Mouse (Mus musculus): ENCODE measurements around the gene Fam168b. TPM values are rescaled to one million over a fixed set of nuclear protein-coding genes. Genes with fewer than 3 reads are reported as not detected.

Fam168b gene
- total RNA-seq, 2 experiments from 2014 or later, result 233 to 241 TPM

DNA sequence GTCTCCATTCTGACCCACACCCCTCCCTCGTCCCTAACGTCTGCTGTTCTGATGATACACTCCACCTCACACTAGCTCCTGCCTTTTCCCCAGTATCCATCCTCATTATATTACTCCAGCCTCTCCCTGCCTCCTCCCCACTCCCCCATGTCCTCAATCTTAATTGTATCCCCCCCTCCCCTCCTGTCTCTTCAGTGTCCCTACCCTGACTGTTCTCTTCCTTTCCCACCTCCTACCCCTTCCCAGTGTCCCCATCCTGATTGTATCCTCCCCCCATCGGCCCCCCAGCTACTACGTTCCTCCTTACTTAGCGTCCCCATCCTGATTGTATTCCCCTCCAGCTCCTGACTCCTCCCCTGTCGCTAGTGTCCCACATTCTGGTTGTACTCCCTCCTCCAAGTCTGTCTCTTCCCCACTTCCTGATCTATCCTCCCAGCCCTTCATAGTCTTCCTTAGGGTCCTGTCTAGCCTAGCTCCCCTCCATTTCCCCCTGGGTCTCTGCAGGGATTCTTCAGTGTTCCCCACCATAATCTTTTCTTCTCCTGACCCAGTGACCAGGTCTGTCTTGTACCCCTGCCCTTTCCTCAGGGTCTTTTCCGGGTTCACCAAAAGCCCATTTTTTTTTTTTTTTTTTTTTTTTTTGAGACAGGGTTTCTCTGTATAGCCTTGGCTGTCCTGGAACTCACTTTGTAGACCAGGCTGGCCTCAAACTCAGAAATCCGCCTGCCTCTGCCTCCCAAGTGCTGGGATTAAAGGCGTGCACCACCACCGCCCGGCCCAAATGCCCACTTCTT, 7.7 kb upstream of the Fam168b start:
- H3K4me3 ChIP-seq, result peak overlapping the region; percentile 92
- intact Hi-C loops (cut with DNase I), result loop anchor here (5.0 kb wide), 2 partner anchors 98 to 113 kb away; no protein-coding TSS in a partner anchor
- DNase-seq (ENCODE audit: extremely low spot score in 1 of 2, low spot score in 2 of 2), result no peak
- H3K27ac ChIP-seq, result no peak overlapping the region
- no peak for TF ChIP-seq CTCF (IDR thresholded peaks at IDR 0.05)

DNA sequence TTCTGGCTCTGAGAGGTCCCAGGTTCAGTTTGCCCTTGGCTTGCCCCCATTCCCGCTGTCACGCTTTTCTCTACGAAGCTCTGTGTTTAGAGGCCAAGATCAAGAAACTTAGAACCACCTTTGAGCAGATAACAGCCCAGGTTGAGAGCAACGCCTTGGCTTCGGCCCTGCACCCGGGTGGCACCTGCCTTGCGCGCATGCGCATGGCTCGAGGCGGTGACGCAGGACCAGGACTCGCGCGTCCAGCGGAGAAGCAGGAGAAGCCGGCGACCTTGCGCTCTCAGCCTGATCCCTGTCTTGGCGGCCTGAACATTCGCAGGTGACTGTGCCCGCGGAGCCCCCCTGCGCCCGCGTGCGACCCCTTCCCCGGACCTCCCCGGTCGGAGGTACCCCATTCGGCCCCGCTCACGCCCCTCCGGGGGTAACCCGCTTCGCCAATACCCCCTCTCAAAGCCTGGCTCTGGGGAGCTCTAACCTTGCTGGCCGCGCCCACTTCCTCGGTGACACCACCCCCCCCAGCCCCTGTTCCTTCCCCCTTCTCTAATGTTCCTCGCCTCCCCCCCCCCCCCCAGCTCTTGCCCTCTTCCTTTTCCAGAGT, 7.0 kb upstream of the Fam168b start, which contains the start of gene Plekhb2:
Gene Plekhb2 (plus strand): TSS at position 232 of the 598 bp plus-strand sequence.
- Histone ChIP-seq H3K27ac (peak within 1 kb of the TSS; percentile 97), H3K4me3 (peak within 1 kb of the TSS; percentile 92)
- intact Hi-C loops (cut with DNase I), result loop anchor here (5.0 kb wide), 2 partner anchors 98 to 113 kb away; no protein-coding TSS in a partner anchor
- peak; percentile 88 to 91 for DNase-seq (ENCODE audit: extremely low spot score in 1 of 2, low spot score in 2 of 2)
- TF ChIP-seq CTCF (IDR thresholded peaks at IDR 0.05), result no peak

DNA sequence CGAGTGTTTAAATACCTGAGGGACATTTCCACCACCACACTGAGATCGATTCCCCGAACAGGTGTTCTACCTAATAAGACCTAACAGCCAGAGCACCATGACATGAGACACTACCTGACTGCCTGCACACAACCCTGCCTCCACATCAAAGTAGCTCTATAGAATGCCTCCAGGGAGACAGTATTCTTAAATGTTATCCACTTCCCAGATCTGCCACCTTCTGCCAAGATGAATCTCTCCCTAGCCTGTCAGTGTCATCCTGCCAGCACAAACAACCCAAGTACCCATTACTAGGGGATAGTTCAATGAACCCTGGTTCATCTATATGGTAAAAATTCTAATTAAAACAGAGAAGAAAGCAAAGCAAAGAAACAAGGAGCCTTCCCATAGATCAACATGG, 4.2 kb upstream of the Fam168b start:
- DNase-seq (ENCODE audit: extremely low spot score in 1 of 2, low spot score in 2 of 2), result no peak
- no peak overlapping the region for H3K4me3 ChIP-seq
- intact Hi-C loops (cut with DNase I), result no loop called here
- no peak for TF ChIP-seq CTCF (IDR thresholded peaks at IDR 0.05)
- no peak overlapping the region for H3K27ac ChIP-seq

DNA sequence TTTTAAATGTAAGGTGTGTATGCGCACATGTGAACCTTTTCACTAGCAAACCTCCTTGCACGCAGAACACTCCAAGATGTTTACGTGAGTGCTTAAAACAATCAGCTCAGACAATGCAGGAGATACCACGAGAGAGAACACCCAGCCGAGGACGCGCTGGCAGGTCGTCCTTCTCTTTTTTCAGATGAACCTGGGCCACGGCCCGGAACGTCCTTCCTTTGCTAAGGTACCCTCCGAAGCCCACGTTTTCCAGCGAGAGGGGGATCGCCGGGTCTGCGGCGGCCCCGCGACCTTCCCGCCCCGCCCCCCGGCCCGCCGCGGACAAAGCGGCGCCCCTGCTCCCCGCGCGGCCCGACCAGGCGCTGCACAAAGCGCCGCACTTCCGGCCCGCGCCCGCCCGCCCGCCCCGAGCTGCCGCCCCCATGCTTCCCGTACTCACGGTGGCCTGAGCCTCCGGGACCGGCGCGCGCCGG, 440 bp downstream of the Fam168b start:
- intact Hi-C loops (cut with DNase I), result loop anchor here (2.0 kb wide), 1 partner anchor 40 kb away; no protein-coding TSS in a partner anchor
- peak in 1 of 2 experiments; percentile 35 for DNase-seq (ENCODE audit: extremely low spot score in 1 of 2, low spot score in 2 of 2)
- peak; percentile 19 for TF ChIP-seq CTCF (IDR thresholded peaks at IDR 0.05)
- peak overlapping the region; percentile 93 for H3K27ac ChIP-seq
- H3K4me3 ChIP-seq, result peak overlapping the region; percentile 91

DNA sequence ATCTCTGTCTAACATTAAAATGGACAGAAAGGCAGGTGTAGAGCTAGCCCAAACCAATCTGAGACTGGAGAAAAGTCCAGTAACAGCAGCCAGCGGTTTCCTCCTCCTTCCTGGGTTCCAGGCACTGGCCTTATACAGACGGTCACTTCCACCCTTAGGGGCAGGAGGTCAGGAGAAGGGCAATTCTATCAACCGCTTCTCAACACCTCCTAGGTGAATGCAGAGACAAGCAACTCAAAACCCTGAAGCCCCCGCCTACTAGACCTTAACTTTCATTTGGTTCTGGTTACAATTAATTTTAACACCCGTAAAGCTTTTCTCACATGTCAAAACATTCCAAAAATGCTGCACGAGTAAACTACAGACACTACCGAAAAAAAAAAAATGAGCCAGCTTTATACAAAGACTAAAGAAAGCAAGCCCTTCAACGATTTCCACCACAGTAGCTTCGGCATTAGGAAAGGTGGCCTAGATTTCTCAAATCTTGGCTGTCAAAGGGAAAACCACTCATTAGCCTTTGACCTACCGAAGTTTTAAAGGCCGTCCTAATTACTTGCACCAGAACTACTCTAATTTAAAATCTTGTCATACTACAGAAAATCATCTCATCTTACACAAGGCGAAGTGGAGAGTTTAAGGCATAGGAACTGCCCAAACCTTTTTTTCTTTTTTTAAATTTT, 1.0 kb downstream of the Fam168b start:
- intact Hi-C loops (cut with DNase I), result loop anchor here (2.0 kb wide), 1 partner anchor 39 kb away; no protein-coding TSS in a partner anchor
- TF ChIP-seq CTCF (IDR thresholded peaks at IDR 0.05), result no peak
- Histone ChIP-seq H3K27ac (peak overlapping the region; percentile 93), H3K4me3 (peak overlapping the region; percentile 91)
- no peak for DNase-seq (ENCODE audit: extremely low spot score in 1 of 2, low spot score in 2 of 2)

DNA sequence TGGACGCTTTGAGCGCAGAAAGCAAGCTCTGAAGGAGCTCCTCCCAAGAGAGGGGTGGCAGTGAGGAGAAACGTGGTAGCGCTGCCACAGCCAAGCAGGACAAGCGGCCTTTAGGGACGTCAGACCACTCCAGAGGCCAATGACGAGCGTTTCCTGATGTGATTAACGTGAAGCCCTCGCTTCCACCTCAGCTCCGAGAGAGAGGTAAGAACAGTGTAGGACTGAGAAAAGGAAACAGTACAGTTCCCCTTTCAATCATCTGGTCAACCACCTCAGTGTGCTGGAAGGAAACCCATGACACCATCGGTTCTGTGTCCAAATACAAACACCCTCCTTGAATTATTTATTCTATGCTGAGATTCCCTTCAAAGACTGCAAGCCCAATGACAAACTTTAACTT, 3.6 kb downstream of the Fam168b start:
- Histone ChIP-seq H3K27ac (0 out of 2 replicates have a peak overlapping the region, but pooled peaks have one; percentile 19), H3K4me3 (no peak overlapping the region)
- no peak for TF ChIP-seq CTCF (IDR thresholded peaks at IDR 0.05)
- intact Hi-C loops (cut with DNase I), result no loop called here
- DNase-seq (ENCODE audit: extremely low spot score in 1 of 2, low spot score in 2 of 2), result no peak

DNA sequence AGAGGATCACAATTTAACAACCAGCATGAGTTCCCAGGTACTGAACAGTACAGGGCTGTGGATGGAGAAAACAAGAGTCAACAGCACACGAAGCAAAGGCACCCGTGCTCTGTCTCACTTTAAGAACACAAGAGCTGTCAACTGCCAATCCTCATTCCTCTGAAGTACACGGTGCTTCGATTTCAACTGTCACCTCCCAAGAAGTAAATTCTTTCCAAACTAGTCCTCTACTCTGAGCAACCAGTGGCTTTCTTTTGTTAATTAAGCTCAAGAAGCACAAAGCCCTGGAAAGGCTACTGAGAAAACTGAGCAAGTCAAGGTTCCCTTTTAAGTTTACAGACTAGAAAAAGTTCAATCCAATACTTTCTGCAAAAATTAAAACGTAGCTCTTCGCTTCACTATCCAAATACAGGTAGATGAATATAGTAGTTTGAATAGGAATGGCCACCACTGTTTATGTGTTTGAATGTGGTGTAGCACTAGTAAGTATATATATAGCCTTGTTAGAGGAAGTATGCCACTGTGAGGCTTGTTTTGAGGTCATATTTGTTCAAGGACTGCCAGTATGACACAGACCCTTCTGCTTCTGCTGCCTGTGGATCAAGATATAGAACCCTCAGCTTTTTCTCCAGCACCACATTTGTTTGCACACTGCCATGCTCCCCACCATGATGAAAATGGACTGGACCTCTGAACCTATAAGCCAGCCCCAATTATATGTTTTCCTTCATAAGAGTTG, 4.7 kb downstream of the Fam168b start:
- no peak for DNase-seq (ENCODE audit: extremely low spot score in 1 of 2, low spot score in 2 of 2)
- Histone ChIP-seq H3K27ac (0 out of 2 replicates have a peak overlapping the region, but pooled peaks have one; percentile 36), H3K4me3 (no peak overlapping the region)
- TF ChIP-seq CTCF (IDR thresholded peaks at IDR 0.05), result no peak
- intact Hi-C loops (cut with DNase I), result no loop called here

DNA sequence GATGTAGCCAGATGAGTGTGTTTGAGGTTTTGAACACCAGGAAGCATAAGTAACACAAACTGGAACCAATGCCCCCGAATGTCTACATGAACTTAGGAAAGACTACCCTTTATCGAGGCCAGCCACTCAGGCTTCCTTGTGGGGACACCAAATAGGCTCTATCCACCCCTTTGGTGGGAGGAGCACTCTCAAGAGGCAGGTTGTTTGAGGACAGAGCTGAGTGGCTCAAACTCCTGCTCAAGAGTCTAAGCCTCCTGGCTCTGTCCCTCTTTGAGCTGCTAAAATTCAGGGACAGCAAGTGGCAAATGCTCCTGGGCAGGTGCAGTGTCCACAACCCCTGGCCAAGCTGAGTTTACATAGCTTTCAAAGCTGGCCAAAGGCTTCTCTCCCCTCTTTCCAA, 8.0 kb downstream of the Fam168b start:
- no peak overlapping the region for H3K27ac ChIP-seq
- intact Hi-C loops (cut with DNase I), result no loop called here
- no peak overlapping the region for H3K4me3 ChIP-seq
- no peak for DNase-seq (ENCODE audit: extremely low spot score in 1 of 2, low spot score in 2 of 2)
- TF ChIP-seq CTCF (IDR thresholded peaks at IDR 0.05), result no peak

DNA sequence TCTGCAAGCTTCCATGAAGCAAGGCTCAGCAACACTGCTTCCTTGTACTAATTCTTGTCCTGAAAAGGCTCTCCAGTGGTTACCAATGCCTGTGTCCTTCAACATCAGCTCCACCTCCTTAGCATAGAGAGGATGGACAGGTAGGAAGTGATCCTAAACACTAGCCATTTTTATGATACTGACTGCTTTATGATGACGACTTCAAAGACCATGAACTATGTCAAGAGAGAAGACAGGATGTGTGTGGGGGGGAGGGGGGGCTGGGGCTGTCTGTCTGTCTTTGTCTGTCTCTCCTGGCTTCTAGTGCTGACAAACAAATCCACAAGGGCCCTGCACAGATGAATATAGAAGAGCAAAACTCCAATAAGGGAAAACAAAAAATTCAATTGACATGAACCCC, 11.5 kb downstream of the Fam168b start:
- Histone ChIP-seq H3K4me3 (no peak overlapping the region), H3K27ac (no peak overlapping the region)
- intact Hi-C loops (cut with DNase I), result no loop called here
- no peak for TF ChIP-seq CTCF (IDR thresholded peaks at IDR 0.05)
- DNase-seq (ENCODE audit: extremely low spot score in 1 of 2, low spot score in 2 of 2), result no peak

DNA sequence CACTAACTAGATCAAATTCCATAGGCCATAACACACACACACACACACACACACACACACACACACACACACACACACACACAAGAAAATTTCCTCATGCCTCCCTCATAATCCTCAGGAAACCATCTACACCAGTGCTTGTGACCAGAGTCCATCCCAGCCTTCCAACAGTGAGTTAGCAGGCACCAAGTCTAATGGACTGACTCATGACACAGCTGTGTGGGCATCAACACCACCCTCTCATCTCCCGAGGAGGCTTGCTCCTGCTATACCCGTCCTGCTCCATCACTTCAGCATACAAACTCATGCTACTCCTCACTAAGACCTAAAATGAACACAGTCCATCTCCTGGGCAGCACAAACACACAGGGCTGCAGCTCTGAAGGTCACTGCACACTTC, 11.9 kb downstream of the Fam168b start:
- DNase-seq (ENCODE audit: extremely low spot score in 1 of 2, low spot score in 2 of 2), result no peak
- Histone ChIP-seq H3K4me3 (no peak overlapping the region), H3K27ac (no peak overlapping the region)
- intact Hi-C loops (cut with DNase I), result no loop called here
- no peak for TF ChIP-seq CTCF (IDR thresholded peaks at IDR 0.05)
